ENCODE assay signal across 12 mouse cellular contexts in the genomic region with DNA sequence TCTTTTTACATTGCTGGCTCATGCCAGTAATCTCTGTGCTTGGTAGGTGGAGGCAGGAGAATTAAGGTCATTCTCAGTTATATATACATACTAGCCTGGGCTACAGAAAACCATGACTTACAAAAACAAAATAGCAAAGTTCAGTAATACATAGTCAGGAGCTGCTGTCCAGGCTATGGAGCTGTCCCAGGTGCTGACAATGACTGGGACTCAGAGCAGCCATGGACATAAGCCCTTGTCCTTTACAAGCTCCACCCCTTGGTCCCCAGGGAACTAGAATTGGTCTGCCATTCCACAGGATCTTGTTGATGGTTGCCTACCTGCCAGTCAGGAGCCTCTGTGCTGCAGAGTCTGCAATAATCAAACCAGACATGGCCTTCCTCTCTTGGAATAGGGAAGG.
DNase-seq lines count a peak whose midpoint lies in the region; ATAC-seq and TF ChIP-seq lines count a peak whose summit lies in the region.
"Had no signal": no experiment of that assay in that cellular context is flagged by ENCODE, and none has a peak within 500 bp of the region (broad histone marks: within the 10 kb centered on the region; RNA-seq: fewer than 3 reads in every experiment).

No protein-coding gene starts in this region.

- DNase-seq in adrenal gland, postnatal 10 days: peak; percentile 20
- DNase-seq in adrenal gland, postnatal 25 days: no peak
- peak; percentile 20 for DNase-seq in liver, postnatal 0 days
- peak; percentile 45 for DNase-seq in embryo, embryonic 11.5 days (ENCODE audit: low read depth, low spot score)
- peak; percentile 38 for DNase-seq in retina, postnatal 1 day
- no peak for DNase-seq in cerebellum, adult 9-10 months
- DNase-seq in cerebellum, postnatal 36 days: no peak
- DNase-seq: gastrocnemius, postnatal 14 days; heart, postnatal 14 days; liver, embryonic 13.5 days had no signal

- no peak for TF ChIP-seq CTCF in liver, postnatal 0 days (IDR thresholded peaks at IDR 0.05; ENCODE audit: low read depth)

- H3K4me2 ChIP-seq in liver, postnatal 0 days (ENCODE audit: low read depth, low read length): no peak overlapping the region
- H3K4me2 ChIP-seq in liver, embryonic 12.5 days: no peak overlapping the region
- H3K4me2 ChIP-seq: liver, embryonic 13.5 days; stomach, embryonic 15.5 days had no signal

- no peak overlapping the region for H3K9ac ChIP-seq in liver, postnatal 0 days (replicated peaks)
- H3K9ac ChIP-seq in liver, embryonic 12.5 days: no peak overlapping the region
- H3K9ac ChIP-seq: liver, embryonic 13.5 days; stomach, embryonic 15.5 days had no signal

- no peaks in the 10 kb centered on the region for H3K4me1 ChIP-seq in liver, postnatal 0 days (ENCODE audit: insufficient read depth)
- H3K4me1 ChIP-seq in liver, embryonic 12.5 days: no peaks in the 10 kb centered on the region
- H3K4me1 ChIP-seq: liver, embryonic 13.5 days; stomach, embryonic 15.5 days had no signal

- H3K9me3 ChIP-seq in liver, postnatal 0 days (ENCODE audit: low read length): no peaks in the 10 kb centered on the region
- H3K9me3 ChIP-seq in liver, embryonic 12.5 days (replicated peaks): no peaks in the 10 kb centered on the region
- H3K9me3 ChIP-seq: liver, embryonic 13.5 days; stomach, embryonic 15.5 days had no signal

- TF ChIP-seq EP300 in liver, postnatal 0 days (IDR thresholded peaks at IDR 0.05; ENCODE audit: low read depth): no peak

- no peak overlapping the region for H3K4me3 ChIP-seq in liver, postnatal 0 days (ENCODE audit: low read depth, low read length)
- no peak overlapping the region for H3K4me3 ChIP-seq in liver, embryonic 12.5 days
- H3K4me3 ChIP-seq: liver, embryonic 13.5 days; stomach, embryonic 15.5 days had no signal

- no peaks in the 10 kb centered on the region for H3K36me3 ChIP-seq in liver, postnatal 0 days (replicated peaks; ENCODE audit: insufficient read depth, low read length)
- H3K36me3 ChIP-seq in liver, embryonic 12.5 days: no peaks in the 10 kb centered on the region
- H3K36me3 ChIP-seq: liver, embryonic 13.5 days; stomach, embryonic 15.5 days had no signal

- H3K27ac ChIP-seq in liver, postnatal 0 days (ENCODE audit: low read depth): no peak overlapping the region
- no peak overlapping the region for H3K27ac ChIP-seq in liver, embryonic 12.5 days
- H3K27ac ChIP-seq: liver, embryonic 13.5 days; stomach, embryonic 15.5 days had no signal

- ATAC-seq in liver, postnatal 0 days: no peak
- ATAC-seq in liver, embryonic 12.5 days: no peak

- H3K27me3 ChIP-seq in liver, postnatal 0 days (ENCODE audit: insufficient read depth, low read length): no peaks in the 10 kb centered on the region
- H3K27me3 ChIP-seq in liver, embryonic 12.5 days (replicated peaks): no peaks in the 10 kb centered on the region
- H3K27me3 ChIP-seq: liver, embryonic 13.5 days; stomach, embryonic 15.5 days had no signal

Comparison
In these comparisons a context has a peak if more than half of its experiments do, and no peak if none do; other contexts are left out.
1. DNase-seq: peak in adrenal gland, postnatal 10 days (single experiment), liver, postnatal 0 days (single experiment), embryo, embryonic 11.5 days (single experiment) and retina, postnatal 1 day (single experiment); none in adrenal gland, postnatal 25 days (single experiment), cerebellum, adult 9-10 months (single experiment) and cerebellum, postnatal 36 days (0 of 2).